Mouse (Mus musculus) bone marrow macrophage, adult 2 months (primary cell): Measurements from ENCODE around the gene Vmn2r36. TPM values are rescaled to one million over a fixed set of nuclear protein-coding genes. Genes with fewer than 3 reads are reported as not detected.
"Not testable (repeated sequence)": the region's sequence is repeated elsewhere in the genome, so short reads cannot be mapped to it uniquely, and the experiment has no call there.

Experiments used
- H3K27ac ChIP-seq: 2 replicates; pipeline ENCODE4 v1.5.1; 2012; ENCODE audit warnings: low read depth, low read length; ENCODE audit not compliant: insufficient read depth
- H3K4me1 ChIP-seq: 2 replicates; pipeline ENCODE4 v1.6.1; 2012; ENCODE audit warnings: low read length; ENCODE audit not compliant: control insufficient read depth, insufficient read depth
- H3K4me3 ChIP-seq: 2 replicates; pipeline ENCODE4 v1.5.1; 2012; ENCODE audit warnings: mild to moderate bottlenecking, low read length, moderate library complexity; ENCODE audit not compliant: insufficient read depth
- polyA plus RNA-seq: library from polyadenylated mRNA; stranded (reverse); fragments of >200 nt; gene quantifications from 2 replicates; pipeline ENCODE4 v1.2.4, GENCODE M21; 2012; ENCODE audit not compliant: missing spikeins, insufficient read depth, insufficient read length

The Vmn2r36 gene
- polyA plus RNA-seq: not detected in 2 replicates

DNA sequence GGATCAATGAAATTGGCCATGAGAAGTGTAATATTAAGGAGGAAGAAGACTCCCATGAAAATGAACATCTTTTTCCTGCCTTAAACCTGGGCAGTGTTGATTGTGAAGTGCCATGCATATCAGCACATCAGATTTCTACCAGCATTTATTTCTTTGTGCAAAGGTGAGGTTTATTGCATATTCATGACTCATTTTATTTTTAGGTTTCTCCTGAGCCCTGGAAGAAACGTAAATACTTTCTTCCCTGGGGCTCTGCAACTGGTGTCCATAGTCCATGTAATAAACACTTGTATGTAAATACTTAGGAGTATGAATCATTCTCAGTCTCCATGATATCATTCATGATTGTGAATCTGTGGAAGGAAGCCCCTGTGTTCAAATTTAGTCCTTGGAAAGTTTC is at the start of gene Vmn2r36:
Gene Vmn2r36, minus strand, starts transcription at position 101 of the 400 bp plus-strand sequence.
- H3K4me3 ChIP-seq, H3K27ac ChIP-seq, H3K4me1 ChIP-seq: not testable (repeated sequence)

Other genes starting within 250 kb of the Vmn2r36 start
- gene Vmn2r34, start 213.0 kb downstream of the Vmn2r36 start, polyA plus RNA-seq: not detected in 2 replicates
- gene Vmn2r35, start 82.6 kb downstream of the Vmn2r36 start, polyA plus RNA-seq: not detected in 2 replicates